Mouse (Mus musculus) adrenal gland, adult 18-20 months (tissue): ENCODE measurements around the gene Cetn4. TPM values are rescaled to one million over a fixed set of nuclear protein-coding genes. Genes with fewer than 3 reads are reported as not detected.

Experiments
- DNase-seq, 2 experiments: peaks; one replicate each; pipeline ENCODE4 v3.0.0; 2021 to 2022; ENCODE audit warnings: low spot score in 2 of 2
- total RNA-seq, 2 experiments: library from RNA; stranded (reverse); gene quantifications; 1 replicate in 1 of 2; 2 replicates in 1 of 2; pipeline ENCODE4 v1.2.3; 2021

Cetn4 gene
- total RNA-seq, 2 experiments from 2014 or later, result 3.5 to 6.7 TPM

- DNase-seq, result no peak
These were observed 8.9 kb downstream of the Cetn4 start for GRCm38 (mm10) chr3:37303392-37304139.

- DNase-seq, result peak; percentile 26 to 31
These were observed 9.8 kb downstream of the Cetn4 start for GRCm38 (mm10) chr3:37302685-37303084.

GRCm38 (mm10) chr3:37299470-37299869, 13.0 kb downstream of the Cetn4 start:
- DNase-seq, result no peak

GRCm38 (mm10) chr3:37292654-37293053, 19.9 kb downstream of the Cetn4 start:
- DNase-seq, result no peak

- no peak for DNase-seq
These were observed 20.6 kb downstream of the Cetn4 start for GRCm38 (mm10) chr3:37291929-37292328.

- no peak for DNase-seq
These were observed 21.5 kb downstream of the Cetn4 start for GRCm38 (mm10) chr3:37290881-37291541.

GRCm38 (mm10) chr3:37289237-37289636, 23.3 kb downstream of the Cetn4 start:
- DNase-seq, result no peak

GRCm38 (mm10) chr3:37283234-37283633, 29.3 kb downstream of the Cetn4 start:
- no peak for DNase-seq

GRCm38 (mm10) chr3:37282299-37282922, 30.1 kb downstream of the Cetn4 start:
- DNase-seq, result no peak

GRCm38 (mm10) chr3:37280871-37281270, 31.6 kb downstream of the Cetn4 start:
- DNase-seq, result no peak

- DNase-seq, result no peak
These were observed 32.3 kb downstream of the Cetn4 start for GRCm38 (mm10) chr3:37280221-37280620.

- no peak for DNase-seq
These were observed 37.8 kb downstream of the Cetn4 start for GRCm38 (mm10) chr3:37274661-37275060.

- no peak for DNase-seq
These were observed 39.4 kb downstream of the Cetn4 start for GRCm38 (mm10) chr3:37273092-37273491.

GRCm38 (mm10) chr3:37271209-37271608, 41.3 kb downstream of the Cetn4 start:
- DNase-seq, result peak; percentile 31 to 42

- no peak for DNase-seq
These were observed 42.6 kb downstream of the Cetn4 start for GRCm38 (mm10) chr3:37269926-37270325.

GRCm38 (mm10) chr3:37268338-37268737, 44.2 kb downstream of the Cetn4 start:
- no peak for DNase-seq

- no peak for DNase-seq
These were observed 53.0 kb downstream of the Cetn4 start for GRCm38 (mm10) chr3:37259331-37259999.

- no peak for DNase-seq
These were observed 54.7 kb downstream of the Cetn4 start for GRCm38 (mm10) chr3:37257776-37258175.
